Mouse (Mus musculus) kidney, embryonic 14.5 days (tissue): ENCODE measurements around the gene Galntl6. TPM values are rescaled to one million over a fixed set of nuclear protein-coding genes. Genes with fewer than 3 reads are reported as not detected.
A peak's percentile ranks its signal among the peaks of the same experiment; 100 is the strongest.

ENCODE experiments used
- ATAC-seq: fragments of 200-750 bp; cut with Nextera tagmentation; 2 replicates; pipeline ENCODE4 v1.8.0; 2017; ENCODE audit warnings: moderate number of reproducible peaks, mild to moderate bottlenecking, moderate TSS enrichment, moderate library complexity; ENCODE audit not compliant: low FRiP score, low TSS enrichment
- H3K27ac ChIP-seq: fragments of 300-500 bp; sonication (generic); 2 replicates; pipeline ENCODE4 v1.5.1; 2014; ENCODE audit warnings: low read depth, mild to moderate bottlenecking, low read length, moderate library complexity, mixed read lengths
- H3K27me3 ChIP-seq: fragments of 300-500 bp; sonication (generic); 2 replicates; pipeline ENCODE4 v1.6.1; 2014; ENCODE audit warnings: mild to moderate bottlenecking, low read length; ENCODE audit not compliant: control insufficient read depth, insufficient read depth
- H3K36me3 ChIP-seq: fragments of 300-500 bp; sonication (generic); 2 replicates; pipeline ENCODE4 v1.6.1; 2014; ENCODE audit warnings: low read length, mixed read lengths; ENCODE audit not compliant: control insufficient read depth, insufficient read depth
- H3K4me1 ChIP-seq: fragments of 300-500 bp; sonication (generic); 2 replicates; pipeline ENCODE4 v1.6.1; 2014; ENCODE audit warnings: low read length, mixed read lengths; ENCODE audit not compliant: control insufficient read depth, insufficient read depth
- H3K4me2 ChIP-seq: fragments of 300-500 bp; sonication (generic); replicated peaks from 2 replicates; pipeline ENCODE4 v1.6.1; 2014; ENCODE audit warnings: low read depth, mild to moderate bottlenecking, low read length
- H3K4me3 ChIP-seq: fragments of 300-500 bp; sonication (generic); 2 replicates; pipeline ENCODE4 v1.5.1; 2014; ENCODE audit warnings: mild to moderate bottlenecking, low read length
- H3K9ac ChIP-seq: fragments of 300-500 bp; sonication (generic); 2 replicates; pipeline ENCODE4 v1.6.1; 2014; ENCODE audit warnings: low read depth, mild to moderate bottlenecking, low read length, moderate library complexity
- H3K9me3 ChIP-seq: fragments of 300-500 bp; sonication (generic); 2 replicates; pipeline ENCODE4 v1.6.1; 2016; ENCODE audit warnings: low read length; ENCODE audit not compliant: control insufficient read depth
- WGBS: fragments of 180-500 bp; shearing (Covaris S2); extraction: QIAGEN DNeasy Blood & Tissue Kit; methylation state at CpG from one replicate; pipeline ENCODE4 v1.1.7; 2014; 5-methylcytosine and 5-hydroxymethylcytosine counted together
- polyA plus RNA-seq: library from polyadenylated mRNA; unstranded; fragments of >200 nt; fragmentation: Nextera tagmentation; extraction: Ambion mirVana; gene quantifications from 2 replicates; pipeline ENCODE4 v1.2.1, GENCODE M21; 2014

Gene Galntl6
- polyA plus RNA-seq = 1.1 and 2.1 TPM in 2 replicates

DNA sequence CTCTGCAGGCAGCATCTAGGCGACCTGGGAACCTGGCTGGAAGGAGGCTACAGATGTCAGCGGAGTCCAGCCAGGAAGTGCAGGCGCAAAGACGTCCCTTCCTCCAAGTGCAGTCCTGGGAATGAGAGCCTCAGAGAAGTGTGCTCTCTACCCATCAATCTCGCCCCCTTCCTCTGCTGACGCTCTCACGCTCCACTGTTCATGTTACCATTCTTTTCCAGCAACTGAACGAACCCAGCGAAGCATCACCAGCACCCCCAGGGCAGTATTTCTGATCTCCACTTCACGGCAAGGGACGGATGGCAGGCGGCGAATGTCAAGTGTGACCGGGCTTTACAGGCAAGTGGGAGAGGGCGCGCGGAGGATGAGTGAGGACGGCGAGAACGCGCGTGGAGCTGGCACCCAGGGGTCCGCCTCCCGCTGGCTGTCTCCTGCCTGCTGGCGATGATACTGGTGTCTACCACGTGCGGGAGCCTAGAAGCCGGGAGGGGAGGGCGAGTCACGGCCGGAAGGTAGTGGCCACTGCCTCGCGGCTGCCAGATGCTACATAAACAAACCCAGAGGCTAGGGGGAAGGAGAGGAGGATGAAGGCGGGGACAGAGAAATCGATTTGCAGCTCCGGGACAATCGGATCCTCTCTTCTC lies at the start of gene Galntl6:
Galntl6 (minus strand) TSS at position 445 of the 644 bp plus-strand sequence.
- WGBS = 0% methylated on average over 37 of the region's 37 CpGs
- H3K9ac ChIP-seq = peak within 1 kb of the TSS; percentile 44
- H3K27ac ChIP-seq = no peak within 1 kb of the TSS
- H3K9me3 ChIP-seq = no peaks in the 10 kb centered on the region
- peak within 1 kb of the TSS; percentile 60 for H3K4me3 ChIP-seq
- peaks cover 7% of the 10 kb centered on the region for H3K27me3 ChIP-seq
- H3K4me1 ChIP-seq = 0 out of 2 replicates have a peak, but pooled peaks cover 6% of the 10 kb centered on the region
- peak; percentile 70 for ATAC-seq
- H3K36me3 ChIP-seq = no peaks in the 10 kb centered on the region
- H3K4me2 ChIP-seq = peak within 1 kb of the TSS; percentile 95

DNA sequence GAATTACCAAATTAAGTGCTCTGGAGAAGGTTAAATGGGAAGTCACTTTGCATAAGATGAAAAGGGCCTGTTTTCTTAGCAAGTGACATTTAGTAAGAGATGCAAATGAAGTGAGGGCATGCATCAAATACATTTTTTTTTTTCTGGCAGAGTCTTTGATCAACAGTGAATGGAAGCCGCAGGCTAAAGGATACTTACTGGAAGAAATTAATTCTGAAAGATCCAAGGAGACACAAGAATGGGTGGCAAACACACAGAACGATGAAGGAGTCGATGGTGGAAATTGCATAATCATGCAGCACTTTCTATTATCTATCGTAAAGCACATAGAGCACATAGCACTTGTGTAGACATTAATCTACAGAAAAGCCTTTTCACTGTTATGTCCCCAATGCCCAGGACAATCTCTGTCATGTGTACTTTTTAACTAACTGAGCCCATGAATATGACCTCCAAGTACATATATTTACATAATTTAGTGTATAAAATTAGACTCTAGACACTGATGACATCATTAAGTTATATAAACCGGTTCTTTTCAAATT lies 44.8 kb upstream of the Galntl6 start:
- 79% methylated on average over 5 of the region's 5 CpGs for WGBS

GRCm38 (mm10) chr8:58943773-58944172 lies 31.3 kb upstream of the Galntl6 start:
- H3K4me1 ChIP-seq = no peaks in the 10 kb centered on the region
- no peaks in the 10 kb centered on the region for H3K36me3 ChIP-seq
- H3K9me3 ChIP-seq = no peaks in the 10 kb centered on the region
- H3K4me3 ChIP-seq = no peak overlapping the region
- 92% methylated on average over 4 of the region's 4 CpGs for WGBS
- no peak overlapping the region for H3K27ac ChIP-seq
- H3K27me3 ChIP-seq = no peaks in the 10 kb centered on the region
- no peak overlapping the region for H3K9ac ChIP-seq
- no peak overlapping the region for H3K4me2 ChIP-seq
- ATAC-seq = no peak

More for the DNA sequence above, 44.8 kb upstream of the Galntl6 start:
- Histone ChIP-seq H3K27me3 (no peaks in the 10 kb centered on the region), H3K4me1 (no peaks in the 10 kb centered on the region), H3K27ac (no peak overlapping the region), H3K36me3 (no peaks in the 10 kb centered on the region), H3K9me3 (no peaks in the 10 kb centered on the region), H3K4me2 (no peak overlapping the region), H3K9ac (no peak overlapping the region), H3K4me3 (no peak overlapping the region)
- no peak for ATAC-seq

GRCm38 (mm10) chr8:58931066-58931465 lies 18.6 kb upstream of the Galntl6 start:
- Histone ChIP-seq H3K27me3 (no peaks in the 10 kb centered on the region), H3K4me3 (no peak overlapping the region), H3K4me1 (no peaks in the 10 kb centered on the region), H3K27ac (no peak overlapping the region), H3K9me3 (no peaks in the 10 kb centered on the region), H3K36me3 (no peaks in the 10 kb centered on the region), H3K4me2 (no peak overlapping the region), H3K9ac (no peak overlapping the region)
- 69% methylated on average over 1 of the region's 1 CpGs for WGBS
- ATAC-seq = no peak

DNA sequence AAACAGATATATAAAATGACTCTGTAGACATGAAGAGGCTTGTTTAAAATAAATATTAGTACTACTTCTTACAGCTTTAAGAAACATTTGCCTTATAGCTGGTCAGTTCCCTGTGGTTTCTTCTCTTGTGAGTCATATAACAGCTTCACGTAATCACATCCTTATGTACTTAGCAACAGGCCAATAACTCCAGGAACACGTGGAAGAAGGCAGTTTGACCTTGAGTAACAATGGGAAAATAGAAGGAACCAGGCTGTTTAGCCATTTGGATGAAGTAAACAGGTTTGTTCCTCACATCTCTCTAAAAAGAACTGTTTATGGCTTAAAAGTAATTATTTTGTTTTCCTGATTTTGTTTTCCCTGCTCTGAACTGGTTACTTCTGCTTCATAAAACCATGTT lies 2.7 kb upstream of the Galntl6 start:
- H3K4me1 ChIP-seq = 0 out of 2 replicates have a peak, but pooled peaks cover 6% of the 10 kb centered on the region
- ATAC-seq = no peak
- no peak overlapping the region for H3K27ac ChIP-seq
- H3K4me3 ChIP-seq = no peak overlapping the region
- 42% methylated on average over 2 of the region's 2 CpGs for WGBS
- H3K9ac ChIP-seq = no peak overlapping the region
- no peak overlapping the region for H3K4me2 ChIP-seq
- peaks cover 7% of the 10 kb centered on the region for H3K27me3 ChIP-seq
- H3K36me3 ChIP-seq = no peaks in the 10 kb centered on the region
- H3K9me3 ChIP-seq = no peaks in the 10 kb centered on the region

GRCm38 (mm10) chr8:58913640-58913968 lies 1.2 kb upstream of the Galntl6 start:
- WGBS = 77% methylated on average over 3 of the region's 3 CpGs
- H3K27ac ChIP-seq = no peak overlapping the region
- H3K9me3 ChIP-seq = no peaks in the 10 kb centered on the region
- peak; percentile 55 for ATAC-seq
- H3K4me3 ChIP-seq = no peak overlapping the region
- H3K4me1 ChIP-seq = 0 out of 2 replicates have a peak, but pooled peaks cover 6% of the 10 kb centered on the region
- no peak overlapping the region; the same call in 1 of the 2 replicates for H3K4me2 ChIP-seq
- H3K27me3 ChIP-seq = peaks cover 7% of the 10 kb centered on the region
- H3K36me3 ChIP-seq = no peaks in the 10 kb centered on the region
- no peak overlapping the region for H3K9ac ChIP-seq

GRCm38 (mm10) chr8:58912840-58913639 lies 600 bp upstream of the Galntl6 start:
- no peaks in the 10 kb centered on the region for H3K9me3 ChIP-seq
- peaks cover 7% of the 10 kb centered on the region for H3K27me3 ChIP-seq
- peak overlapping the region; percentile 44 for H3K9ac ChIP-seq
- no peak overlapping the region for H3K27ac ChIP-seq
- ATAC-seq = peak; percentile 68
- 0 out of 2 replicates have a peak, but pooled peaks cover 6% of the 10 kb centered on the region for H3K4me1 ChIP-seq
- H3K4me3 ChIP-seq = peak overlapping the region; percentile 60
- 3% methylated on average over 30 of the region's 30 CpGs for WGBS
- H3K4me2 ChIP-seq = peak overlapping the region; percentile 95
- no peaks in the 10 kb centered on the region for H3K36me3 ChIP-seq

DNA sequence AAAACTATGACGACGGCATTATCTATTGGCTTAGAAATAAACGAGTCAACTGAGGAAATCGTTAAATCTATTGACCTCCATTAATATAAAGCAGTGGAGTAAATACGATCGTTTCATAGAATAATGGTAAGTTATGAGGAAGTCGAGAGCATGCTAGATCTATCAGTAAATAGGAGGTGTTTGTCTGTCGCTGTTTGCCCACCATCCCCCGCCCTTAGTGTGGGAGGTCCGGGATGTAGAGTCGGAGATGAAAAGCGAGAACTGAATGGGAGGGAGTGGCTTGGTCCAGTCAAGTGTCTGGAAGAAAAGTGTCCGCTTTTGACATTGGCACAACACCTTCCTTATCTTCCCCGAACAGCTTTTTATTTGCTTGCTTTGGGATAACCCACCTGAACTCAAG lies 763 bp downstream of the Galntl6 start, which contains the start of gene BC030500:
BC030500 (plus strand) TSS at position 79 of the 400 bp plus-strand sequence.
- H3K27ac ChIP-seq = no peak within 1 kb of the TSS
- H3K9me3 ChIP-seq = no peaks in the 10 kb centered on the region
- H3K4me3 ChIP-seq = peak within 1 kb of the TSS; percentile 60
- H3K4me2 ChIP-seq = peak within 1 kb of the TSS; percentile 95
- 0 out of 2 replicates have a peak, but pooled peaks cover 6% of the 10 kb centered on the region for H3K4me1 ChIP-seq
- no peaks in the 10 kb centered on the region for H3K36me3 ChIP-seq
- H3K27me3 ChIP-seq = peaks cover 7% of the 10 kb centered on the region
- peak; percentile 46; the same call in 1 of the 2 replicates for ATAC-seq
- peak within 1 kb of the TSS; percentile 44 for H3K9ac ChIP-seq
- 9% methylated on average over 14 of the region's 14 CpGs for WGBS
